Mouse (Mus musculus): Measurements from ENCODE around the gene Pdxk. TPM values are rescaled to one million over a fixed set of nuclear protein-coding genes. Genes with fewer than 3 reads are reported as not detected.

Pdxk gene
- 20.3 TPM for polyA plus RNA-seq (2017; shearing (Covaris generic))

GRCm38 (mm10) chr10:78464792-78465207, at the start of gene Pdxk:
Gene Pdxk, minus strand, starts transcription at chr10:78464975.

DNA sequence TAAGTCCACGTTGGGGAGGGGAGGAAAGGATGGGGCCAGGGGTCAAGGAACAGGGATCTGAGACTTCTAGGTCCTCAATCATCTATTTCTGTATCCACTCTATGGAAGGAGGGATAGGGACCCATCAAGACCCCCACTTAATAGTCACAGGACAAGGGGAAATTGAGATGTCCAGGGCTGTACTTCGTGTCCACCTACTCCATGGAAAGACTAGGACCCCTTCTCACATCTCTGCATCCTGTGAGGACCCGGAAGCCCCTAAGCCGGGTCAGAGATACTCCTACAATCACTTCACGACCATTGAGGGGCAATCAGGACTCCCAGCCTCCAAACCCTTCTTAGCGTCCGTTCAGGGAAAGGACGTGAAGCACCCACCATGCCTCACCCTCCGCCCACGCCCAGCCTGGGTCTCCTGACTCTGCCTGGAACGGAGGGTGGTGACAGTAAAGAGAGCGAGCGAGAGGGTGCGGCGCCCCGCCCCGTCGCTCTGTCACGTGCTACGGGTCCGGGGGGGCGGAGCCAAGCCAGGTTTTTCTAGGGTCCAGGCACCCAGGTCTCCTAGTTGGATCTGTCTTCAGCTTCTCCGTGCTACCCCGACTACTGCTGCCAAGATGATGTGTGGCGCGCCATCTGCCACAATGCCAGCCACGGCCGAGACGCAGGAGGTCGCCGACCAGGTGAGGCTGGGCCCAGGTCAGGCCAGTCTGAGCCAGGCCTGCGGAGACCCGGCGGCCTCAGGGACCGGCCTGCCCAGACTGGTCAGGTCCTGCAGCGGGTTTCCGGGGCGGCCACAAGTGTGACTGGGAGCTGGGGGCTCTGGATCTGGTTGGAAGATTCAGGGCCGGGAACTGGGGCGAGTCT, 39.4 kb downstream of the Pdxk start, which contains the start of gene Cstb:
TSS of gene Cstb (plus strand) at position 489 of the 861 bp plus-strand sequence.

DNA sequence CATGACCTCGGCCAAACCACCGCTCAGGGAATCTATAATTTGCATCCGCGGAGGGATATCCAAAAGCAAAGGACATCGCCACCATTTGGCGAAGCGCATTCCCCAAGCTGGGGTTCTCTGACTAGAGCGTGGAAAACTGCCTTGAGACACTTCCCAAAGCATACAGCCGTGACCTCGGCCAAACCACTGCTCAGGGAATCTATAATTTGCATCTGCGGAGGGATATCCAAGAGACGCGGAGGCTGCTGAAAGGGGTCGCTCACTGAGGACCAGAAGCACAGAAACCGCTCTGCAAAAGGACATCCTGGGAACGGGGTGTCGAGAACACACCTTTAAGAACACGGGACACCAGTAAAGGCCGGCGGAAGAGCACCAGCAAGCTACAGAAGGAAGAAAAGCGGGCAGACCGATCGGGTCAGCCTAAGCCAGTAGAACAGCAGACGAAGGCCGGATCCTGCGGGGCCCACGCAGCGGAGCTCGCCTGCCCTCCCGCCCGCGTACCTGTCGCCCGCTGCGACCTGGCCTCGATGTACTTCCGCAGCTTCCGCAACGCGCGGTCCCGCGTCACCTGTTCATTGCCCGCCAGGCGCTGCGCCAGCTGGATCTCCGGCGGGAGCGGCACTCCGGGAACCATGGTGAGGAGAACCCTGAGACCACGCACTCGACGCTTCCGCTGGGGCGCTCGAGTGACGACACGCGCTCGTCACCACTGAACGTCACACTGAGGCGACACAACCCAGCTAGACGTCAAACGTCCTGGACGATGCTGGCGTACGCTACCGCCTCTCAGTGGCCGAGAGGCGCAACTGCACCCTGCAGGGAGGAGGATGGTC, 52.2 kb downstream of the Pdxk start, which contains the start of gene Rrp1:
TSS of gene Rrp1 (minus strand) at position 725 of the 833 bp plus-strand sequence.

Other genes starting within 250 kb of the Pdxk start
- gene Trappc10, start 220.3 kb downstream of the Pdxk start, polyA plus RNA-seq (2017; shearing (Covaris generic)) = 3.8 TPM
- 147 TPM for gene Agpat3, start 112.5 kb downstream of the Pdxk start, polyA plus RNA-seq (2017; shearing (Covaris generic))
- gene Rrp1, start 51.9 kb downstream of the Pdxk start, polyA plus RNA-seq (2017; shearing (Covaris generic)) = 342 TPM
- 132 TPM for gene Cstb, start 39.3 kb downstream of the Pdxk start, polyA plus RNA-seq (2017; shearing (Covaris generic))
- not detected for gene Olfr1358, start 52.5 kb upstream of the Pdxk start, polyA plus RNA-seq (2017; shearing (Covaris generic))
- 106 TPM for gene Ilvbl, start 109.4 kb upstream of the Pdxk start, polyA plus RNA-seq (2017; shearing (Covaris generic))
- 1.0 TPM for gene Syde1, start 127.0 kb upstream of the Pdxk start, polyA plus RNA-seq (2017; shearing (Covaris generic))
- gene Olfr1357, start 153.1 kb upstream of the Pdxk start, polyA plus RNA-seq (2017; shearing (Covaris generic)) = not detected

All from inflammation-experienced regulatory T-cells, adult 16 weeks (primary cell).